Mouse (Mus musculus) forebrain, embryonic 15.5 days (tissue): ENCODE measurements at regions not wholly inside any gene's neighbourhood (a gene's known extent, or its start where the extent isn't known, plus 50 kb on each side); places are given as distances from the start of the nearest gene placed in this dataset.

Experiments used
- ATAC-seq: fragments of 200-750 bp; cut with Nextera tagmentation; replicated peaks from 2 replicates; pipeline ENCODE4 v1.8.0; 2017; ENCODE audit warnings: mild to moderate bottlenecking, moderate TSS enrichment, moderate library complexity
- H3K27ac ChIP-seq: fragments of 300-500 bp; sonication (generic); replicated peaks from 2 replicates; pipeline ENCODE4 v1.5.1; 2015; ENCODE audit warnings: mild to moderate bottlenecking, inconsistent platforms
- H3K27me3 ChIP-seq: fragments of 300-500 bp; sonication (generic); 2 replicates; pipeline ENCODE4 v1.6.1; 2015; ENCODE audit warnings: inconsistent platforms
- H3K36me3 ChIP-seq: fragments of 300-500 bp; sonication (generic); 2 replicates; pipeline ENCODE4 v1.6.1; 2015; ENCODE audit warnings: mild to moderate bottlenecking, inconsistent platforms
- H3K4me1 ChIP-seq: fragments of 300-500 bp; sonication (generic); 2 replicates; pipeline ENCODE4 v1.6.1; 2015; ENCODE audit warnings: inconsistent platforms
- H3K4me2 ChIP-seq: fragments of 300-500 bp; sonication (generic); replicated peaks from 2 replicates; pipeline ENCODE4 v1.6.1; 2015; ENCODE audit warnings: mild to moderate bottlenecking, inconsistent platforms
- H3K4me3 ChIP-seq: fragments of 300-500 bp; sonication (generic); 2 replicates; pipeline ENCODE4 v1.5.1; 2015; ENCODE audit warnings: mild to moderate bottlenecking, inconsistent platforms
- H3K9ac ChIP-seq: fragments of 300-500 bp; sonication (generic); replicated peaks from 2 replicates; pipeline ENCODE4 v1.6.1; 2015; ENCODE audit warnings: mild to moderate bottlenecking, inconsistent platforms
- H3K9me3 ChIP-seq: fragments of 300-500 bp; sonication (generic); 2 replicates; pipeline ENCODE4 v1.6.1; 2016; ENCODE audit warnings: inconsistent platforms
- WGBS: fragments of 180-500 bp; shearing (Covaris S2); methylation state at CpG from one replicate; pipeline ENCODE4 v1.1.7; 2015; ENCODE audit warnings: mixed read lengths; 5-methylcytosine and 5-hydroxymethylcytosine counted together

DNA sequence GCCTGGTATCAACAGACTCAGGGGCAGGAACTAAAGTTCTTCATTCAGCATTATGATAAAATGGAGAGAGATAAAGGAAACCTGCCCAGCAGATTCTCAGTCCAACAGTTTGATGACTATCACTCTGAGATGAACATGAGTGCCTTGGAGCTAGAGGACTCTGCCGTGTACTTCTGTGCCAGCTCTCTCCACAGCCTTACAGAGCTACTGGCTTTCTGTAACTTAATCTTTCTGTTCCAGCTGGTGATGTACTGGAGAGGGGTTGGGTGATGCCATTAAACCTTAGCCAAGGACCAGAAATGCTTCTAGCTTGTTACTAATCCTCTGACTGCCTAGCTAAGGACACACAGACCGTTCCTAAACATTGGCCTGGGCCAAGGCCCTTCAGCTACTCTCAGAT is 83.9 kb upstream of the 2210010C04Rik start:
- Histone ChIP-seq H3K4me3 (no peak overlapping the region), H3K9me3 (no peaks in the 10 kb centered on the region), H3K27me3 (no peaks in the 10 kb centered on the region), H3K36me3 (no peaks in the 10 kb centered on the region), H3K9ac (no peak overlapping the region), H3K4me1 (no peaks in the 10 kb centered on the region), H3K27ac (no peak overlapping the region), H3K4me2 (no peak overlapping the region)
- ATAC-seq = no peak
- WGBS = 88% methylated on average over 2 of the region's 2 CpGs

DNA sequence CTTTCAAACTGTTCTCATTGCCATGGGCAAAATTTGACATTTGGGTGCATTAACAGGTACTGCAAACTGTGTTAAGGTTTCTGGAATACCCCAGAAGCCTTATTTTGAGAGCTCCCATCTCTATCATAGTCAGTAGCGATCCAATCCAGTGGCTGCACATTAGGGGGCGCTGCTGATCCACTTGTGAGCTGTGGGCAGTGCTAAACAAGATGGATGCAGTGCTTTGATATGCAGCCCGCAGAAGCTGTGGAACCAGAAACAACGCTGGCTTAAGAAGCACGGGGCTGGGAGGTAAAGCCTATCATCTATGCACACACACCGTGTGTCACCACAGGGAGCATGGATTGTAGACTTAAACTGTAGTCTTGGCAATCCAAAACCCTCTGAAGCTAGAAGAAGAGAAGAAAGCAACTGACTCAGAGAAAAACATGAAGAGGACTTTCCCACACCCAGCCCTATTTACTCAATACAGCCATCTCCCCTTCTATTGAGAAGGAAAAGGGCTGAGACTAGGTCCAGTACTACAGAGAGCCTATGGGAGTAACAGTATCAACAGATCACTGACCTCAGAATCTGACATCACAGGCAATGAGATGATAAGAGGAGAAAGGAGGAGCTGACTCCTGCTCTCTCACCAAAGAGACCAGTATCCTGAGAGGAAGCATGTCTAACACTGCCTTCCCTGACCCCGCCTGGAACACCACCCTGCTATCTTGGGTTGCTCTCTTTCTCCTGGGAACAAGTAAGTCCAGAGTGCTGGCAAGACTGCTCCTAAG is 83.1 kb upstream of the 2210010C04Rik start:
- H3K4me3 ChIP-seq = no peak overlapping the region
- WGBS = 17% methylated on average over 7 of the region's 7 CpGs
- 0 out of 2 replicates have a peak, but pooled peaks have one; percentile 46 for ATAC-seq

DNA sequence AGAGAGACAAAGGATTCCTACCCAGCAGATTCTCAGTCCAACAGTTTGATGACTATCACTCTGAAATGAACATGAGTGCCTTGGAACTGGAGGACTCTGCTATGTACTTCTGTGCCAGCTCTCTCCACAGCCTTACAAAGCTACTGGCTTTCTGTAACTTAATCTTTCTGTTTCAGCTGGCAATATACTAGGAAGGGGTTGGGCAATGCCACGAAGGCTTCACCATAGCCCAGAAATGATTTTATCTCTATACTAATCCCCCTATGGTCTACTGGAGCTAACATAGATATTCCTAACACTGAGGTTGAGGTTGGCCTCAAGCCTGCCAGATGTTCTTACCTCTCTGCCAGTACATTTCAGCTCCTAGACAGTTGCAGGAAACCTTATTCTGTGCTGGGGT is 78.6 kb upstream of the 2210010C04Rik start:
- no peaks in the 10 kb centered on the region for H3K27me3 ChIP-seq
- no peak overlapping the region for H3K27ac ChIP-seq
- ATAC-seq = no peak
- H3K36me3 ChIP-seq = no peaks in the 10 kb centered on the region
- H3K9ac ChIP-seq = no peak overlapping the region
- H3K4me2 ChIP-seq = no peak overlapping the region
- no peaks in the 10 kb centered on the region for H3K4me1 ChIP-seq
- WGBS = 71% methylated on average over 1 of the region's 1 CpGs
- no peak overlapping the region for H3K4me3 ChIP-seq
- no peaks in the 10 kb centered on the region for H3K9me3 ChIP-seq

More for the DNA sequence above, 83.1 kb upstream of the 2210010C04Rik start:
- Histone ChIP-seq H3K4me1 (no peaks in the 10 kb centered on the region), H3K9ac (no peak overlapping the region), H3K36me3 (no peaks in the 10 kb centered on the region), H3K27me3 (no peaks in the 10 kb centered on the region), H3K27ac (no peak overlapping the region), H3K9me3 (no peaks in the 10 kb centered on the region), H3K4me2 (no peak overlapping the region)

DNA sequence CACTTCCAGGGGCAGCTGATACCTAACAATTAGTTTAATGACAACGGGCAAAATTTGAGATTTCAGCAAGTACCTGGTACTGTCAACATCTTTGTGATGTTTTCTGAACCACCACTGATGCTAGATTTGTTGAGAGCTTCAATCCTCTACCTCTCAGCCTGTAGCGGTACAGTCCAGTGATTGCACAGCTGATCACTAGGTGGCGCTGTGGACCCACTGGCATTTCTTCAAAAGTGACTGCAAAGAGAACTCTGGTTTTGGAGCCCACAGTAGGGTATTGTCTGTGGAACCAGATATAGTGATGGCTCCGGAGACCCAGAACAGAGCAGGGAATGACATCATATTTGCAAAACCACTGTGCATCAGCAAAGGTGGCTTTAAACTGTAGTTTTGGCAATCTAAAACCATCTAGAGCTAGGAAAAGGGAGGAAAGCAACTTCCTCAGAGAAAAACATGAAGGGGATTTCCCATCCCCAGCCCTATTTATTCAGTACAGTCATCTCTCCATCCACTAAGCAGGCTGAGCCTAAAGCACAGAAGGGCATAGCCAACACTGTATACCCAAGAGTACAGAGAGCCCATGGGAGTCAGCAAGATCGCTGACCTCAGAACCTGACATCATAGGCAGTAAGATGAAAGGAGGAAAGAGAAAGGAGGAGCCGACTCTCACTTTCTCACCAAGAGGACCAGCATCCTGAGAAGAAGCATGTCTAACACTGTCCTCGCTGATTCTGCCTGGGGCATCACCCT is 77.7 kb upstream of the 2210010C04Rik start:
- 45% methylated on average over 7 of the region's 7 CpGs for WGBS
- H3K4me1 ChIP-seq = no peaks in the 10 kb centered on the region
- no peaks in the 10 kb centered on the region for H3K27me3 ChIP-seq
- H3K4me2 ChIP-seq = no peak overlapping the region
- H3K9me3 ChIP-seq = no peaks in the 10 kb centered on the region
- no peak overlapping the region for H3K4me3 ChIP-seq
- ATAC-seq = no peak
- H3K36me3 ChIP-seq = no peaks in the 10 kb centered on the region
- no peak overlapping the region for H3K9ac ChIP-seq
- no peak overlapping the region for H3K27ac ChIP-seq

DNA sequence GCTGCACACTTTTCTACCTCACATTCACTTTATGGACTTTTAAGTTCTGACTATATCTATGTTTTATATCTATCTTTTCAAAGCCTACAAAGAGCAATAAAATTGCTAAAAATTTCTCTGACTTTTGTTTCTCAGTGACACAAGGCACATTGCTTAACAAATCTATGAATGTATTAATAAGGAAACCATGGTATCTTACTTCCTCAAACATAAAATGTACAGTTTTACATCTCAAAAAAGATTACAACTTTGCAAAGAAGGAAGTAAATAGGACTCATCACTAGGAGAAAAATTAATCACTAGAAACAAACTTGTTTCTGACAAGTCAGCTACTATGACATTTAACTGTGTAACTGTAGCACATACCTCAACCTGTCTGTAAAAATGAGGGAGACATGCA is 76.5 kb upstream of the 2210010C04Rik start:
- H3K4me3 ChIP-seq = no peak overlapping the region
- no peak overlapping the region for H3K9ac ChIP-seq
- no peak for ATAC-seq
- no peaks in the 10 kb centered on the region for H3K27me3 ChIP-seq
- H3K9me3 ChIP-seq = no peaks in the 10 kb centered on the region
- H3K36me3 ChIP-seq = no peaks in the 10 kb centered on the region
- no peaks in the 10 kb centered on the region for H3K4me1 ChIP-seq
- H3K4me2 ChIP-seq = no peak overlapping the region
- no peak overlapping the region for H3K27ac ChIP-seq

DNA sequence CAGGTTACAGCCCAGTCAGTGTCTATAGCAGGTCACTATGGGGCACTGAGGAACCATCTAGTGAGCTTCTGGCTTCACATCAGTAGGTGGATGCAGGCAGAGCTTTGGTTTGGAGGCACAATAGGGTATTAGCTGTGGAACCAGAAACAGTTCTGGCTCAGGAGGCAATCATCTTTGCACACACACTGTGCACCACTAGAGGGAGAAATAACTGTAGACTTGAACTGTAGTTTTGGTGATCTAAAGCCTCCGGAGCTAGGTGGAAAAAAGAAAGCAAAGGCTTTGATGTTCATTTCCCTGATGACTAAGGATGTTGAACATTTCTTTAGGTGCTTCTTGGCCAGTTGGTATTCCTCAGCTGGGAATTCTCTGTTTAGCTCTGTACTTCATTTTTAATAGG is 73.6 kb upstream of the 2210010C04Rik start:
- H3K4me1 ChIP-seq = no peaks in the 10 kb centered on the region
- H3K27me3 ChIP-seq = no peaks in the 10 kb centered on the region
- 75% methylated on average over 1 of the region's 1 CpGs for WGBS
- ATAC-seq = no peak
- H3K4me3 ChIP-seq = no peak overlapping the region
- H3K9ac ChIP-seq = no peak overlapping the region
- H3K36me3 ChIP-seq = no peaks in the 10 kb centered on the region
- H3K9me3 ChIP-seq = no peaks in the 10 kb centered on the region
- H3K27ac ChIP-seq = no peak overlapping the region
- H3K4me2 ChIP-seq = no peak overlapping the region

DNA sequence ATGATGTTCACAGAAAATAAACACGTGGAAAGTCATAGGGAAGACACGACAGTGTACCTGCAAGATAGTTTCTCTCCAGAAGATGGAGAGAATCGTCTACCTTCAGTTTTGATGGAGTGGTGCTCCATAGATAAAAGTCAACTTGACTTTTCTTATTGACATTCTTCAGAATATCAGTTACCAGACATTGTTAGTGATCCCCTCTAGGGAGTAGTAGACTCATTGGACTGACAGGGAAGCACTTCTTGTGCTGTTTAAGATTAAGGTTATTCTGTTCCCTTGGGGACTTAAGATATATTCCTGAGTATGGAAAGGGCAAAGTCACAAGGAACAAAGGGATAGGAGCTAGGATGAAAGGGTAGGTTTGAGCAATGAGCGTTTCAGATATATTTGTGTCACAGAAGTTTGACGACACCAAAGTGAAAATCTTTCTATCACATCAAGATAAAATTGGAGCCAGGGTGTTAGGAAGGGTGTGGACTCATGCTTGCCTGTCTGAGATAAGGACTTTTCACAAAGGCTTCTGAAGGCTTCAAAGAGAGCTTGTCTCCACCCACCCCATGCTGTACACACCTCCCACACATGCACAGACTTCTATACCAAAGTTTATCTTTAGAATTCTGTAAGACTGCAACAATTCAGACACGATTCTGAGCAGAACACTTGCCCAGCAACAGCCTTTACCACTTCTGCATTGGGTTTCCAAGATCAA is 68.5 kb upstream of the 2210010C04Rik start:
- Histone ChIP-seq H3K27me3 (no peaks in the 10 kb centered on the region), H3K4me1 (no peaks in the 10 kb centered on the region), H3K9ac (no peak overlapping the region), H3K9me3 (no peaks in the 10 kb centered on the region), H3K4me2 (no peak overlapping the region), H3K27ac (no peak overlapping the region), H3K4me3 (no peak overlapping the region), H3K36me3 (no peaks in the 10 kb centered on the region)
- ATAC-seq = no peak
- WGBS = 82% methylated on average over 6 of the region's 6 CpGs

DNA sequence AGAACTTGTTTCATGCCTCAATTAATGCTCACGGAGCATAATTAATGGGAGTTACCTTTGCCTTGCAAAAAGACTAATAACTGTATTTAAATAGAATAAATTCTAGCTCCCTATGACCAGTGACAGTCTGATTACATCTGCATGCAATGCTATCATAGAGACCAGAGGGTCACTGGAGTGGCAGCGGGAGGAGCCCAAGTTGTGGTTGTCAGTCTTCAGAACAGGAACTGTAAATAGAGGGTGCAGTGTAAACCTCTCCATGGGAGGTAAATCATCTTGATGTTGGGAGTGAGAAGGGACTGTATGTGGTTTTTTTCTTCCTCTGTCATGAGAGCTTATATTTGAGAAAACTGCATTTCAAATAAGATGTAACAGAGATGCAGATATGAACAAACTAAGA is 66.7 kb upstream of the 2210010C04Rik start:
- 90% methylated on average over 2 of the region's 2 CpGs for WGBS
- no peaks in the 10 kb centered on the region for H3K9me3 ChIP-seq
- H3K27ac ChIP-seq = no peak overlapping the region
- no peak overlapping the region for H3K4me2 ChIP-seq
- no peak overlapping the region for H3K4me3 ChIP-seq
- ATAC-seq = no peak
- no peak overlapping the region for H3K9ac ChIP-seq
- H3K36me3 ChIP-seq = no peaks in the 10 kb centered on the region
- no peaks in the 10 kb centered on the region for H3K4me1 ChIP-seq
- H3K27me3 ChIP-seq = no peaks in the 10 kb centered on the region

DNA sequence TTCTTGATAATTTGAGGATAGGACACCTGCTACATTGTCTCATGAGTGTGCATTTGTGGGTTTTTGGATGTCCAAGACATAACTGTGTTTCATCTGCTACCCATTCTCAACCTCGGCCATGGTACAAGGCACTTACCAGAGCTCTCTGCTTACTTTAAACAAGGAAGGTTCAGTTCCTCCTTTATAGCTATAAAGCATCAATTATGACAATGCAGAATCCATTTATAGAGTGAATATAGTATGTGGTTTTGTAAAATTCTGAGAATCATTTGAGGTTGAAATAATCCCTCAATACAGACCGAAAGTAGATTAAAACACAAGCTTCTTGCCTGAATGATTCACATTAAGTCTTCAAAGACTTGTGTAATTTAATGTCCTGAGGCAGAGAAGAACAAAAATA is 64.9 kb upstream of the 2210010C04Rik start:
- Histone ChIP-seq H3K27me3 (no peaks in the 10 kb centered on the region), H3K4me2 (no peak overlapping the region), H3K9me3 (no peaks in the 10 kb centered on the region), H3K36me3 (no peaks in the 10 kb centered on the region), H3K9ac (no peak overlapping the region), H3K4me3 (no peak overlapping the region), H3K4me1 (no peaks in the 10 kb centered on the region), H3K27ac (no peak overlapping the region)
- 98% methylated on average over 2 of the region's 2 CpGs for WGBS
- ATAC-seq = no peak

DNA sequence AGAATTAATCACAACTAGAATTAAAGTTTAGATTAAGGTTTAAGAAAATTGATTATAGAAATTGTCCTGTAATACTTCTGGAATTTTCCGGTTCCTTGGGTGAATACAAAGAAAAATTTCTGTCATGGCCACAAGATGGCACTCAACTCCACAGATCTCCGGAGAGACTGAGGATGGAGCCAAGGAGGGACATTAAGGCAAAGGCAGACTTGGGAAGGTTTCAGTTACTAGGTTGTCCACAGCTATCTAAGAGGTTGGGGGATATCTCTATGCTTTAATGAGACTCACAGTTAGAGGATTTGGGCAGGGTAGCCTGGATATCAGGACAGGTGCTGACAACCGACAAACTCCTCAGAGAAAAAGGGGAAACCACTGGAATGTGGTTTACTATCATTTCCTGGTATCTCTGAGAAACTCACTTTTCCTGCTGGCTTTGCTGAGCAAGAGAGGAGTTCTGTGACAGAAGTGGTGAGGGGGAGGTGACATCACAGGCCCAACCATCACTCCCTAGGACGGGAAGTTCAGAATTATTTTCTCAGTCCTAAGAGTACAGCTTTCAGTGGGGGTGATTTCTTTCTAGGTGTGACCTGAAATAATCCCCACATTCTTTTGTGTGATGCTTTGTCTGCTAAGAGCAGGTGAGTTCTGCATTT is 56.0 kb upstream of the 2210010C04Rik start:
- 49% methylated on average over 4 of the region's 4 CpGs for WGBS
- no peaks in the 10 kb centered on the region for H3K4me1 ChIP-seq
- H3K4me2 ChIP-seq = no peak overlapping the region
- no peaks in the 10 kb centered on the region for H3K36me3 ChIP-seq
- H3K9me3 ChIP-seq = no peaks in the 10 kb centered on the region
- H3K9ac ChIP-seq = no peak overlapping the region
- H3K27ac ChIP-seq = no peak overlapping the region
- ATAC-seq = no peak
- H3K27me3 ChIP-seq = no peaks in the 10 kb centered on the region
- no peak overlapping the region for H3K4me3 ChIP-seq
